Mouse (Mus musculus): ENCODE data around the gene Mrpl1. TPM values are rescaled to one million over a fixed set of nuclear protein-coding genes. Genes with fewer than 3 reads are reported as not detected.
A peak's percentile ranks its signal among the peaks of the same experiment; 100 is the strongest.

Mrpl1 gene
- polyA plus RNA-seq, 1 experiment from 2014 or later = 23.2 TPM

GRCm38 (mm10) chr5:96176879-96177358 lies 32.4 kb upstream of the Mrpl1 start:
- H3K4me1 ChIP-seq = no peaks in the 10 kb centered on the region
- H3K36me3 ChIP-seq = no peaks in the 10 kb centered on the region
- H3K27me3 ChIP-seq (ENCODE audit: insufficient read depth, poor library complexity, severe bottlenecking) = no peaks in the 10 kb centered on the region
- WGBS = 72% methylated on average over 11 of the region's 11 CpGs
- H3K27ac ChIP-seq = no peak overlapping the region
- no peaks in the 10 kb centered on the region for H3K9me3 ChIP-seq
- no peak overlapping the region for H3K4me3 ChIP-seq
- DNase-seq (ENCODE audit: low spot score) = no peak

- WGBS = 76% methylated on average over 2 of the region's 2 CpGs
- Histone ChIP-seq H3K4me1 (no peaks in the 10 kb centered on the region), H3K27ac (no peak overlapping the region), H3K4me3 (no peak overlapping the region), H3K9me3 (no peaks in the 10 kb centered on the region), H3K27me3 (ENCODE audit: insufficient read depth, poor library complexity, severe bottlenecking) (no peaks in the 10 kb centered on the region), H3K36me3 (no peaks in the 10 kb centered on the region)
- DNase-seq (ENCODE audit: low spot score) = no peak
Measured at GRCm38 (mm10) chr5:96183211-96183610, 26.1 kb upstream of the Mrpl1 start.

- Histone ChIP-seq H3K36me3 (no peaks in the 10 kb centered on the region), H3K9me3 (no peaks in the 10 kb centered on the region), H3K4me3 (no peak overlapping the region), H3K27me3 (ENCODE audit: insufficient read depth, poor library complexity, severe bottlenecking) (no peaks in the 10 kb centered on the region), H3K4me1 (no peaks in the 10 kb centered on the region), H3K27ac (no peak overlapping the region)
- 25% methylated on average over 2 of the region's 2 CpGs for WGBS
- no peak for DNase-seq (ENCODE audit: low spot score)
Measured at GRCm38 (mm10) chr5:96183987-96184386, 25.3 kb upstream of the Mrpl1 start.

DNA sequence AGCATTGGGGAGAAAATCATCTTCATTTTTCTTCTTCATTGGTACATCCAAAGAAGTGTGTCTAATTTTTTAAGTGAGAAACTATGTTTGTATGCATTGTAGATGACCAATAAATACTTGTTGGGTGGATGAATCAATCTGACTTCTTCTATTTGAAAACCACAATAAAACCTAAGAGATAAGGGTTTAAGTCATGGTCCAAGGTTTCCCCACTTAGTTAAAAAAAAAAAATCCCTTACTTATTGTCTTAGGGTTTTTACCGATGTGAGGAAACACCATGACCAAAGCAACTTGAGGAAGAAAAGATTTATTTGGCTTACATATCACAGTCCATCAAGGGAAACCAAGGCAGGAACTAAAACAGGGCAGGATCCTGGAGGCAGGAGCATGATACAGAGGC lies 19.5 kb upstream of the Mrpl1 start:
- Histone ChIP-seq H3K4me1 (no peaks in the 10 kb centered on the region), H3K4me3 (no peak overlapping the region), H3K9me3 (no peaks in the 10 kb centered on the region), H3K36me3 (no peaks in the 10 kb centered on the region), H3K27ac (no peak overlapping the region), H3K27me3 (ENCODE audit: insufficient read depth, poor library complexity, severe bottlenecking) (no peaks in the 10 kb centered on the region)
- WGBS = 91% methylated on average over 1 of the region's 1 CpGs
- no peak for DNase-seq (ENCODE audit: low spot score)

- WGBS = 63% methylated on average over 4 of the region's 4 CpGs
- Histone ChIP-seq H3K27me3 (ENCODE audit: insufficient read depth, poor library complexity, severe bottlenecking) (no peaks in the 10 kb centered on the region), H3K4me3 (no peak overlapping the region)
Measured at GRCm38 (mm10) chr5:96191251-96191650, 18.0 kb upstream of the Mrpl1 start.

GRCm38 (mm10) chr5:96196547-96197052 lies 12.7 kb upstream of the Mrpl1 start:
- no peaks in the 10 kb centered on the region for H3K4me1 ChIP-seq
- WGBS = 50% methylated on average over 2 of the region's 2 CpGs
- H3K9me3 ChIP-seq = no peaks in the 10 kb centered on the region
- H3K4me3 ChIP-seq = no peak overlapping the region
- DNase-seq (ENCODE audit: low spot score) = no peak
- H3K27ac ChIP-seq = no peak overlapping the region
- H3K27me3 ChIP-seq (ENCODE audit: insufficient read depth, poor library complexity, severe bottlenecking) = no peaks in the 10 kb centered on the region
- no peaks in the 10 kb centered on the region for H3K36me3 ChIP-seq

More at GRCm38 (mm10) chr5:96191251-96191650, 18.0 kb upstream of the Mrpl1 start:
- H3K27ac ChIP-seq = no peak overlapping the region
- no peak for DNase-seq (ENCODE audit: low spot score)
- no peaks in the 10 kb centered on the region for H3K9me3 ChIP-seq
- no peaks in the 10 kb centered on the region for H3K36me3 ChIP-seq
- H3K4me1 ChIP-seq = no peaks in the 10 kb centered on the region

DNA sequence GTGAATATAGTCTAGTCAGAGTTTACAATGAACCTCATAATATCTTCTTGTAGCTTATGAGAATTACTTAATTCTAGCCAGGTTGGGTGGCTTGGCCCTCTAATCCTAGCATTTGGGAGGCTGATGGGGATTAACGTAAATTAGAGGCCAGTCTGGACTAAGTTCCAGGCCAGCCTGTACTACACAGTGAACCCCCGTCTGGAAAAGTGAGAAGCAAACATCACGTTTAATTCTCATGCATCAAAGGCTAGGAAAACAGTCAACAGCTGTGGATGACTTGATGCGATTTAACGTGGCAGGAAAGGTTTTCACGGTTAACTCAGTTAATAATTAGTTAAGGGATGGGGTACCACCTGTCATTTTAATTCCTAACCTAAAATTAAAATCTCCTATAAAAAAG lies 11.0 kb upstream of the Mrpl1 start:
- Histone ChIP-seq H3K36me3 (no peaks in the 10 kb centered on the region), H3K4me3 (no peak overlapping the region), H3K27ac (no peak overlapping the region), H3K27me3 (ENCODE audit: insufficient read depth, poor library complexity, severe bottlenecking) (no peaks in the 10 kb centered on the region), H3K4me1 (no peaks in the 10 kb centered on the region), H3K9me3 (no peaks in the 10 kb centered on the region)
- no peak for DNase-seq (ENCODE audit: low spot score)
- WGBS = 82% methylated on average over 6 of the region's 6 CpGs

- 64% methylated on average over 3 of the region's 3 CpGs for WGBS
- H3K4me1 ChIP-seq = no peaks in the 10 kb centered on the region
- H3K4me3 ChIP-seq = no peak overlapping the region
- DNase-seq (ENCODE audit: low spot score) = no peak
- H3K27me3 ChIP-seq (ENCODE audit: insufficient read depth, poor library complexity, severe bottlenecking) = no peaks in the 10 kb centered on the region
- H3K9me3 ChIP-seq = no peaks in the 10 kb centered on the region
- no peaks in the 10 kb centered on the region for H3K36me3 ChIP-seq
- H3K27ac ChIP-seq = no peak overlapping the region
Measured at GRCm38 (mm10) chr5:96200269-96200668, 9.0 kb upstream of the Mrpl1 start.

DNA sequence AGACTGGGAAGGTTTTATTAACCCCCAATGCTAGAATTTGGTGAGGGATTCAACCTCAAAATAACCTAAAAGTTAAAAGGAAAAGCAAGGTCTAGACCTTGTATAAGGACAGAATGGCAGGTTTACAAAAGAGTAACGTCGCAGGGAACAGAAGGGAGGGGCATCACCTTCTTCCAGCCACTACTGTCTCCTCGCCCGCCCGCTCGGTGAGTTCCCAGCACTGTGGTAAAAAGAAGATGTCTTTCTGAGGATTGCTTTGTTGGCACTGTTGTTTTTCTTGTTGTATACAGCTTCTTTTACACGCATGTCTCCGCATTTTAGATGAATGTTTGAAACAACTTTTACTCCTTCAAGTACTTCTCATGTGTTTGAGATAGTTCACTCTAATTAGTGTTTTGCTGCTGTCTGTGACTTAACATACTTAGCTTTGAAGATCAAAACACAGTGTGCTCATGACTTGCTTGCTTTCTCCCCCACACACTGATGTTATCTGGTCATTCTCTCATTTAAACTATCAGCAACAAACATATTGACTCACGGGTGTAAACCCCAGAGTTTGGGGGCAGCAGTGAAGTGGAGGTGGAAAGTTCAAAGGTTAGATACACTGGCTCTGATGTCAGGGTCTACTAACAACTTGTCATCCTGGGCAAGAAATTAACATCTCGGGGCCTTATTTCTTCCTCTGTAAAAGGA lies 7.7 kb upstream of the Mrpl1 start:
- Histone ChIP-seq H3K27me3 (ENCODE audit: insufficient read depth, poor library complexity, severe bottlenecking) (no peaks in the 10 kb centered on the region), H3K4me1 (no peaks in the 10 kb centered on the region), H3K9me3 (no peaks in the 10 kb centered on the region), H3K36me3 (no peaks in the 10 kb centered on the region), H3K27ac (no peak overlapping the region), H3K4me3 (no peak overlapping the region)
- 69% methylated on average over 10 of the region's 10 CpGs for WGBS
- no peak for DNase-seq (ENCODE audit: low spot score)

DNA sequence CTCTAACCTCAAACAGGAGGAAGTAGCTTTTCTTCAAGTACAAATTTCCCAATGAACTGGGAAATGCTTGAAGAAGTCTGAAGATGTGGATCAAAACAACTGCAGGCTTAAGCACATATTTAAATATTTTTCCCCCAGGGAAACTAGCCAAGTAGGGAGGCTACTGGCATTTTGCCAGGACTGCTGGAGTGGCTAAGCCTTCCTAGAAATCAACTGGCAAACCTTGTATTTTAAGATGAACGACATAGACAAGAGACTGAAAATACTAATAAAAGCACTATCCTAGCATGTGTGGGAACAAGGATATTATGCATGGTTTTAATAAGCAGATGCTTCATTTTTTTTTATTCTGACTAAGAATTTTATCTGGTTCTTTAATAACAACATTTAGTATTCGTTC lies 2.4 kb upstream of the Mrpl1 start:
- H3K36me3 ChIP-seq = no peaks in the 10 kb centered on the region
- H3K4me1 ChIP-seq = peaks cover 11% of the 10 kb centered on the region
- H3K9me3 ChIP-seq = no peaks in the 10 kb centered on the region
- 58% methylated on average over 2 of the region's 2 CpGs for WGBS
- DNase-seq (ENCODE audit: low spot score) = no peak
- no peak overlapping the region for H3K4me3 ChIP-seq
- no peaks in the 10 kb centered on the region for H3K27me3 ChIP-seq (ENCODE audit: insufficient read depth, poor library complexity, severe bottlenecking)
- H3K27ac ChIP-seq = no peak overlapping the region

DNA sequence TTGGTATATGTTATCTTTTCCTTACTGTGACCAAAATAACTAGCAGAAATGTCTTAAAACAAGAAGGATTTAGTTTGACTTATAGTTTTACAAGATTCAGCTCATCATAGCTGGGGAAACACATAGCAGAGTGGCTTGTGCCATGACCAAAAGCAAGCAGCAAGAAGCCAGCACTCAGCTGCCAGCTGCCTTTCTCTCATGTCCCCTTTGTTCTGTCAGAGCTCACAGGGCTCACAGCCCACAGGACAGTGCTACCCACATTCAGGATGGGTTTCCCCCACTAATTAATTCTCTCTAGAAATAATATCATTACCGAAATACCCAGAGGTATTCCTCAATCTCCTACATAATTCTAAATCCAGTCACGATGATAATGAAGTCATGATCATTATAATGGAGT lies 1.8 kb upstream of the Mrpl1 start:
- no peaks in the 10 kb centered on the region for H3K9me3 ChIP-seq
- peaks cover 11% of the 10 kb centered on the region for H3K4me1 ChIP-seq
- H3K36me3 ChIP-seq = no peaks in the 10 kb centered on the region
- H3K27me3 ChIP-seq (ENCODE audit: insufficient read depth, poor library complexity, severe bottlenecking) = no peaks in the 10 kb centered on the region
- no peak overlapping the region for H3K4me3 ChIP-seq
- H3K27ac ChIP-seq = no peak overlapping the region
- no peak for DNase-seq (ENCODE audit: low spot score)
- WGBS = 86% methylated on average over 2 of the region's 2 CpGs

DNA sequence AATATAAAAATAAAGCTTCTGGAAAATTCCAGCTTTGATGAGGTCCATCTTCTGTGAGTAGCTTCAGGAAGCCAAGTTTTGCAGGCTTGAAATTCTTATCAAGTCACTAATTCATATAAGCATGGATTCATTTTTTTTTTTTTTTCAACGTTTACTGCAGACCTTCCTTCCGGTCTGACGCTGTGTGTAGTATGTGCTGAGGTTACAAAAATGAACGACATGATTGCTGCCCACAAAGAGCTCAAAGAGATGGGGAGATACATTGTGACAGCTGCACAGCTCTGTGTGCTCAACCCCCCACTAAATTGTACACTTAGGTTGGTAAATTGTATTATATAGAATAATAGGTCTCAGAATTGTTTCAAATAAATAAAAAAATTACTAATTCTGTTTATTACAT lies 750 bp upstream of the Mrpl1 start:
- H3K9me3 ChIP-seq = no peaks in the 10 kb centered on the region
- no peaks in the 10 kb centered on the region for H3K27me3 ChIP-seq (ENCODE audit: insufficient read depth, poor library complexity, severe bottlenecking)
- 71% methylated on average over 4 of the region's 4 CpGs for WGBS
- no peak overlapping the region for H3K4me3 ChIP-seq
- 0 out of 2 replicates have a peak overlapping the region, but pooled peaks have one; percentile 90 for H3K27ac ChIP-seq
- no peak for DNase-seq (ENCODE audit: low spot score)
- H3K4me1 ChIP-seq = peaks cover 11% of the 10 kb centered on the region
- no peaks in the 10 kb centered on the region for H3K36me3 ChIP-seq

- H3K36me3 ChIP-seq = peaks cover 8% of the 10 kb centered on the region
- peak; percentile 96 for DNase-seq (ENCODE audit: low spot score)
- no peaks in the 10 kb centered on the region for H3K27me3 ChIP-seq (ENCODE audit: insufficient read depth, poor library complexity, severe bottlenecking)
- H3K4me3 ChIP-seq = peak overlapping the region; percentile 85
- H3K9me3 ChIP-seq = no peaks in the 10 kb centered on the region
- WGBS = under 1% methylated on average over 35 of the region's 35 CpGs
- H3K27ac ChIP-seq = peak overlapping the region; percentile 90
- H3K4me1 ChIP-seq = peaks cover 11% of the 10 kb centered on the region
Measured at GRCm38 (mm10) chr5:96209916-96210583, 757 bp downstream of the Mrpl1 start.

Data from heart, embryonic 10.5 days (tissue).